Mouse (Mus musculus): ENCODE data around the gene Gstt4. TPM values are rescaled to one million over a fixed set of nuclear protein-coding genes. Genes with fewer than 3 reads are reported as not detected.

The Gstt4 gene
- total and polyA plus RNA-seq, 3 experiments: not detected

- H3K79me2 ChIP-seq (ENCODE audit: control insufficient read depth, insufficient read depth, low read length, poor library complexity): no peaks in the 10 kb centered on the region; the same call in 1 of the 2 replicates
- H3K4me1 ChIP-seq (ENCODE audit: control insufficient read depth in 1 of 2, insufficient read depth in 2 of 2, low read length in 2 of 2): peaks cover 0 to 13% of the 10 kb centered on the region in 2 experiments; a peak in 2 of 4 replicates
- H3K36me3 ChIP-seq (ENCODE audit: control insufficient read depth in 1 of 2, insufficient read depth in 2 of 2, low read length in 2 of 2): peaks cover 0 to 7% of the 10 kb centered on the region in 2 experiments; a peak in 1 of 4 replicates
- no peaks in the 10 kb centered on the region for H3K9me3 ChIP-seq (replicated peaks; ENCODE audit: insufficient read depth, low read length)
- TF ChIP-seq POLR2A (IDR thresholded peaks at IDR 0.05; ENCODE audit: control insufficient read depth in 1 of 2, insufficient read depth in 1 of 2, low read depth in 1 of 2, low read length in 2 of 2, poor library complexity in 1 of 2) (peak in 1 of 2 experiments; percentile 58; a peak in 2 of 4 replicates), CHD2 (IDR thresholded peaks at IDR 0.05; ENCODE audit: low read length) (no peak), USF1 (IDR thresholded peaks at IDR 0.05; ENCODE audit: low read depth, low read length) (no peak), HCFC1 (IDR thresholded peaks at IDR 0.05; ENCODE audit: low read depth, low read length) (peak; percentile 72), KAT2A (conservative IDR thresholded peaks at IDR 0.05; ENCODE audit: low read depth, low read length) (no peak), TBP (IDR thresholded peaks at IDR 0.05; ENCODE audit: low read depth, low read length) (peak; percentile 74), ETS1 (IDR thresholded peaks at IDR 0.05; ENCODE audit: low read depth, low read length) (0 out of 2 replicates have a peak, but pooled peaks have one; percentile 29), MXI1 (IDR thresholded peaks at IDR 0.05; ENCODE audit: low read depth, low read length) (peak; percentile 52; the same call in 1 of the 2 replicates), SMC3 (IDR thresholded peaks at IDR 0.05; ENCODE audit: low read depth, low read length) (no peak), MYB (IDR thresholded peaks at IDR 0.05; ENCODE audit: low read depth, low read length) (0 out of 2 replicates have a peak, but pooled peaks have one; percentile 12), MEF2A (IDR thresholded peaks at IDR 0.05; ENCODE audit: extremely low read depth, insufficient replicate concordance, low read depth, low read length, poor library complexity, severe bottlenecking) (no peak), EP300 (IDR thresholded peaks at IDR 0.05; ENCODE audit: low read depth in 1 of 2, low read length in 2 of 2) (peak in 1 of 2 experiments; percentile 25; a peak in 1 of 4 replicates), MYC (IDR thresholded peaks at IDR 0.05; ENCODE audit: low read depth, low read length) (0 out of 2 replicates have a peak, but pooled peaks have one; percentile 27), ZC3H11A (IDR thresholded peaks at IDR 0.05; ENCODE audit: low read depth, low read length) (no peak), ZNF384 (IDR thresholded peaks at IDR 0.05; ENCODE audit: low read depth, low read length) (no peak), TCF12 (IDR thresholded peaks at IDR 0.05; ENCODE audit: low read depth, low read length) (0 out of 2 replicates have a peak, but pooled peaks have one; percentile 20), NELFE (IDR thresholded peaks at IDR 0.05; ENCODE audit: low read depth, low read length) (peak; percentile 63), ELF1 (IDR thresholded peaks at IDR 0.05; ENCODE audit: low read depth, low read length) (peak; percentile 90), SIN3A (IDR thresholded peaks at IDR 0.05; ENCODE audit: low read length) (peak; percentile 68), MAX (IDR thresholded peaks at IDR 0.05; ENCODE audit: low read length) (peak; percentile 58; the same call in 1 of the 2 replicates), RCOR1 (IDR thresholded peaks at IDR 0.05; ENCODE audit: low read depth, low read length) (peak; percentile 54)
- no peaks in the 10 kb centered on the region for H3K27me3 ChIP-seq (ENCODE audit: control insufficient read depth in 1 of 2, insufficient read depth in 2 of 2, low read length in 2 of 2)
- H3K9ac ChIP-seq (ENCODE audit: control insufficient read depth, low read depth, low read length, poor library complexity, severe bottlenecking): peak within 1 kb of the TSS; percentile 69
- peak within 1 kb of the TSS; percentile 82 for H3K27ac ChIP-seq (ENCODE audit: control insufficient read depth, low read depth, low read length)
- peak within 1 kb of the TSS; percentile 62 to 71 for H3K4me3 ChIP-seq (ENCODE audit: control insufficient read depth in 1 of 2, insufficient read depth in 1 of 2, low read depth in 2 of 2, low read length in 2 of 2)
- DNase-seq (ENCODE audit: low read depth, low spot score): peak; percentile 90
Measured at GRCm38 (mm10) chr10:75780769-75781578, 41.4 kb downstream of the Gstt4 start, which contains the start of the genes Gm20441 and Gstt3. Gene Gm20441, minus strand, starts transcription at chr10:75780954. Gene Gstt3, minus strand, starts transcription at chr10:75781414.
